Mouse (Mus musculus) heart, postnatal 0 days (tissue): ENCODE results near the gene Has1.

ENCODE experiments used
- CTCF ChIP-seq: IDR thresholded peaks from 2 replicates; pipeline ENCODE4 v1.5.1; 2016; ENCODE audit warnings: antibody characterized with exemption, control low read depth, low read depth
- EP300 ChIP-seq: IDR thresholded peaks from 2 replicates; pipeline ENCODE4 v1.6.1; 2016; ENCODE audit warnings: antibody characterized with exemption, low read depth

- TF ChIP-seq CTCF (no peak), EP300 (no peak)
Observed at GRCm38 (mm10) chr17:17837426-17837825, 17.6 kb downstream of the Has1 start.
